Mouse (Mus musculus) effector memory CD4-positive, alpha-beta T cell, adult 7 months (primary cell): ENCODE measurements around the gene Slc39a12. TPM values are rescaled to one million over a fixed set of nuclear protein-coding genes. Genes with fewer than 3 reads are reported as not detected.

Experiments
- polyA plus RNA-seq: library from polyadenylated mRNA; unstranded; fragments of 100-300 nt; shearing (Covaris generic); gene quantifications from one replicate; pipeline ENCODE4 v1.2.1, GENCODE M21; 2017

Gene Slc39a12
- not detected for polyA plus RNA-seq

DNA sequence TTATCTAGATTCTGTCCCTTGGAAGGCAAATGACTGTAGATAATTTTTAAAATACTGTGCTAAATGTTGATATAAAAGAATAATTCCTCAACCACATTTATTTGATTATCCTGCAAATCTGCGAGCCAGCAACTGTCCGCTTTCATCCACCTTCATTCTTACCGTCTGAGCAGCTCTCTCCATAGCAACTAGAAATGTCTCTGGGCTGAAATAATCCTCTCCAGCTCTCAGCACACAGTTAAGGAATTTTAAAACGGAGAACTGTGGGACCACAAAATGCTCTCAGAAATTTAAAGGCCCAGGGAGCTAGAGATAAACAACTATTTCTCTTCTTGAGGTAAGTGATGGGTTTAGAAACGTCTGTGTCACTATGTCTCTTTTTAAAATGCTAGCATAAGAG, at the start of gene Slc39a12:
Slc39a12 (plus strand) TSS at position 155 of the 400 bp plus-strand sequence.

Other genes starting within 250 kb of the Slc39a12 start
- not detected for gene Tmem236, start 213.8 kb upstream of the Slc39a12 start, polyA plus RNA-seq
- gene Mrc1, start 158.9 kb upstream of the Slc39a12 start, polyA plus RNA-seq = not detected
- 0.51 TPM for gene Cacnb2, start 214.8 kb downstream of the Slc39a12 start, polyA plus RNA-seq